Mouse (Mus musculus) kidney, postnatal 25 days (tissue): ENCODE data around the gene Bmpr1b.

Source experiments
- DNase-seq, 2 experiments: peaks; one replicate each; pipeline ENCODE4 v3.0.0; 2021; ENCODE audit warnings: mixed read lengths in 2 of 2

Bmpr1b gene

GRCm38 (mm10) chr3:142019716-142020115, 149.5 kb downstream of the Bmpr1b start:
- no peak for DNase-seq

GRCm38 (mm10) chr3:141984548-141984947, 184.7 kb downstream of the Bmpr1b start:
- DNase-seq: no peak

GRCm38 (mm10) chr3:141981613-141982432, 187.4 kb downstream of the Bmpr1b start:
- peak; percentile 28 to 50 for DNase-seq

GRCm38 (mm10) chr3:141966244-141966643, 203.0 kb downstream of the Bmpr1b start:
- peak in 1 of 2 experiments; percentile 49 for DNase-seq

- DNase-seq: no peak
Measured at GRCm38 (mm10) chr3:141952931-141953330, 216.3 kb downstream of the Bmpr1b start.

GRCm38 (mm10) chr3:141950642-141951041, 218.6 kb downstream of the Bmpr1b start:
- no peak for DNase-seq

- DNase-seq: no peak
Measured at GRCm38 (mm10) chr3:141948506-141948905, 220.7 kb downstream of the Bmpr1b start.

- no peak for DNase-seq
Measured at GRCm38 (mm10) chr3:141948096-141948495, 221.1 kb downstream of the Bmpr1b start.

GRCm38 (mm10) chr3:141946846-141947245, 222.4 kb downstream of the Bmpr1b start:
- DNase-seq: no peak

- no peak for DNase-seq
Measured at GRCm38 (mm10) chr3:141943317-141943742, 225.9 kb downstream of the Bmpr1b start.

- DNase-seq: no peak
Measured at GRCm38 (mm10) chr3:141940207-141940606, 229.0 kb downstream of the Bmpr1b start.

GRCm38 (mm10) chr3:141936594-141937272, 232.5 kb downstream of the Bmpr1b start:
- no peak for DNase-seq

- DNase-seq: peak in 1 of 2 experiments; percentile 37
Measured at GRCm38 (mm10) chr3:141932956-141933355, 236.3 kb downstream of the Bmpr1b start.

- no peak for DNase-seq
Measured at GRCm38 (mm10) chr3:141931372-141932092, 237.7 kb downstream of the Bmpr1b start.

- DNase-seq: no peak
Measured at GRCm38 (mm10) chr3:141923442-141923841, 245.8 kb downstream of the Bmpr1b start.

GRCm38 (mm10) chr3:141921161-141921560, 248.1 kb downstream of the Bmpr1b start:
- no peak for DNase-seq

GRCm38 (mm10) chr3:141919661-141920060, 249.6 kb downstream of the Bmpr1b start:
- no peak for DNase-seq

GRCm38 (mm10) chr3:141917166-141917565, 252.1 kb downstream of the Bmpr1b start:
- DNase-seq: no peak

GRCm38 (mm10) chr3:141915995-141916394, 253.2 kb downstream of the Bmpr1b start:
- DNase-seq: no peak

- DNase-seq: no peak
Measured at GRCm38 (mm10) chr3:141914588-141914987, 254.6 kb downstream of the Bmpr1b start.

- DNase-seq: no peak
Measured at GRCm38 (mm10) chr3:141909136-141909535, 260.1 kb downstream of the Bmpr1b start.

- DNase-seq: no peak
Measured at GRCm38 (mm10) chr3:141905903-141906623, 263.2 kb downstream of the Bmpr1b start.

GRCm38 (mm10) chr3:141900361-141900760, 268.9 kb downstream of the Bmpr1b start:
- no peak for DNase-seq
